Mouse (Mus musculus) gastrocnemius, adult 8-10 months (tissue): ENCODE measurements around the gene Lrrc15. TPM values are rescaled to one million over a fixed set of nuclear protein-coding genes. Genes with fewer than 3 reads are reported as not detected.

Experiments
- DNase-seq, 2 experiments: peaks; one replicate each; pipeline ENCODE4 v3.0.0; 2022; ENCODE audit warnings: low spot score in 2 of 2
- total RNA-seq, 4 experiments: library from RNA; stranded (reverse); gene quantifications; 2 replicates each; pipeline ENCODE4 v1.2.4; 2022

Lrrc15 gene
- total RNA-seq, 4 experiments from 2014 or later: 0.05 to 0.31 (median 0.10) TPM

- no peak for DNase-seq
Measured at GRCm38 (mm10) chr16:30278406-30278805, 4.7 kb downstream of the Lrrc15 start.

- no peak for DNase-seq
Measured at GRCm38 (mm10) chr16:30275558-30276340, 7.3 kb downstream of the Lrrc15 start.

DNA sequence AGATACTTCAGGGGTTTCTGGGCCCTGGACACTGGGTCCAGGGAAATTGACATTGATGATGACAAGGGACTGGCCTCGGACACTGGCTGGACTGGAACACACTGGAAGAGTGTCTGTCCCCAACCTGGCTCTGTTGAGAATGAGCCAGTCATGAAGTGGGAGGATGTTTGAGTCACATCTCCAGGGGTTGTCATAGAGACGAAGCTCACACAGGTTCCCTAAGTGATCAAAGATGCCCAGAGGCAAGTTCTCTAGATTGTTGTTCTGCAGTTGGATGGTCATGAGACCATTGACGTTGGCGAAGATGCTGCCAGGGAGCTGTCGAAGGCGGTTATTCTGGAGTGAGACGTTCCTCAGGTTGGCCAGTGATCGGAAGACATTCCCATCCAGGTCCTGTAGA lies 10.0 kb downstream of the Lrrc15 start:
- no peak for DNase-seq

GRCm38 (mm10) chr16:30271941-30272595 lies 11.0 kb downstream of the Lrrc15 start:
- DNase-seq: no peak

- no peak for DNase-seq
Measured at GRCm38 (mm10) chr16:30271223-30271761, 11.8 kb downstream of the Lrrc15 start.

- no peak for DNase-seq
Measured at GRCm38 (mm10) chr16:30267359-30267758, 15.7 kb downstream of the Lrrc15 start, which contains the start of gene Cpn2. Cpn2 (minus strand) TSS chr16:30267499.

- no peak for DNase-seq
Measured at GRCm38 (mm10) chr16:30266561-30266960, 16.5 kb downstream of the Lrrc15 start.

DNA sequence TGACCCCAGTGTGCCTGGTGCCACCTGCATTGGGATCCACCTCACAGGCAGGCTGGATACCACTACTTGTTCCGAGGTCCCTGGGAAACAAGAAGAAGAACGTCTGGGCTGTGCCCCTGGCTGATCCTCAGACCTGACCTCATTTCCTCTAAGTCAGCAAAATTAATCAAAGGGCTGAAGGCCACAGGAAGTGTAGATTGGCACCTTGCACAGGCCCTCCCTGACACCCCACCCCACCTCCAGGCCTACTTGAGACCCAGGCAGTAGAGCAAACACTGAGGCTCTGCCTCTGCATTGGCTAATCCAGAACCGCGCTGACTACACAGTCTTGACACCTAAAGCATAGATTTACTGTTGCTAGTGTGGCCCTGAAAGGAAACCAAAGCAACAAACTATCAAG lies 17.4 kb downstream of the Lrrc15 start:
- no peak for DNase-seq

DNA sequence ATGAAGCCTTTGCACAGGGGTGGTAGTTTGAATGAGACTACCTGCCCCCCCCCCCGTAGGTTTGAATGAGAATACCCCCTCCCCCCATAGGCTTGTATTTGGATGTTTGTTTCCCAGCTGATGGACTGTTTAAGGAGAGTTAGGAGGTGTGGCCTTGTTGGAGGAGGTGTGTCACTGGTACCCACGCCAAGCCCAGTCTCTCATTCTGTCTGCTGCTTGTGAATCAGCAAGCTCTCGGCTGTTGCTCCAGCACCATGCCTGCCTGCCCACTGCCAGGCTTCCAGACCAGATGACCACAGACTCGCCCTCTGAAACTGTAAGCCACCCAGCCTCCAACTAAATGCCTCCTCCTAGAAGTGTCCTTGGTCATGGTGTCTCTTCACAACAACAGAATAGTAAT lies 19.9 kb downstream of the Lrrc15 start:
- no peak for DNase-seq

DNA sequence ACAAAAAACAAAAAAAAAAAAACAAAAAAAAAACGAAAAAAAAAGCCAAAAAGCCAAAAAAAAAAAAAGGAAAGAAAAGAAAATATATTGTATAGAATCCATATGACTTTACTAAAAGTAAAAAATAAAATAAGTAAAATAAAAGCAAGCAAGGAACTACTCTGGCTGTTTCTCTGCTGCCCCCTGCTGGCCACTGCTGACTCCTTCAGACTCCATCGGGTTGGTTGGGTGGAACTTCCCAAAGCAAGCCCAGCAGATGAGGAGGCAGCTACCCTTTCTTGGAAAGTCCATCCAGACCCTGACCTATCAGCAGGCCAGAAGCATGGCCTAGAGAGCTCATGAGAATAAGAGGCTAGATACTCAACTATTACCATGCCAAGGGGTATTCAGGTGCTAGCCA lies 20.4 kb downstream of the Lrrc15 start:
- DNase-seq: no peak

GRCm38 (mm10) chr16:30262157-30262556 lies 20.9 kb downstream of the Lrrc15 start:
- DNase-seq: no peak

DNA sequence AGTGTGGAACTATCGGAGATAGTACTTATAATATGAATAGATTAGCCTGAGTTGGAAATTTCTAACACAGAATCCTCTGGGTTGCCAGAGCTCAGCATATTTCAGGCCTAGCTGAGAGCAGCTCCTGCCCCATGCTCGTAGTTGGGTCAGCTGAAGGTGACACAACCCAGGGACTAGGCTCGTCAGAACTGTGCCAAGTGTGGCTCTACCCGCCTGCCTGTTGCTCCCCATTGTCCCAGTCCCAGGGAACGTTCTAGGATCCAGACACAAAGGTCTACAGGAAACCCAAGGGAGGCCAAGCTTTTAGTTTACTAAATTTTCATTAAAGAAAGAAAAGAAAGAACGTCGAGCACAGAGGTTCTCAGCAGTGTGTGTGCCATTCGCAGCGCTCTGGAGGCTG lies 21.7 kb downstream of the Lrrc15 start:
- no peak for DNase-seq

DNA sequence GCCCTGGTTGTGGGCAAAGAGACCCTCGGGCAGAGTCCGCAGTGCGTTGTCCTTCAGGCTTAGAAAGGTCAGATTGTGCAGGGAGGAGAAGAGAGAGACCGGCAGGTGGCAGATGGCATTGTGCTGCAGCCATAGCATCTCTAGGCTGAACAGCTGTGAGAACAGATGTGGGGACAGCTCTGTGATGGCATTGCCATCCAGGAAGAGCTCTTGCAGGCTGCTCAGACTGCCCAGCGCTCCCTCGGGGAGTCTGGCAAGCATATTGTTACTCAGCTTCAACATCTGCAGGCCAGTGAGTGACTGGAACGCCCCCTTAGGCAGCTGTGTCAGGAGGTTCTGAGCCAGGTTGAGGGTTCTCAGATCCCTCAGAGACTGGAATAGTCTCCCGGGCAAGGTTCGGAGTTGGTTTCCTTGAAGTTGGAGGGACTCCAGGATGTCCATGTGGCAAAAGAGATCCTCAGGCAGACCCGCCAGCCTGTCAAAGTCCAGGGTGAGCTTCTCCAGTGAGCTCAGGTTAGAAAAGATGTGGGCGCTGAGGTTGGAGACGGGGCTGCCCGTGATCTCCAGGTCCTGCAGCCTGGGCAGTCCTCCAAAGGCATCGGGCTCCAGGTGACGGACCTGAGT lies 22.9 kb downstream of the Lrrc15 start:
- DNase-seq: no peak

DNA sequence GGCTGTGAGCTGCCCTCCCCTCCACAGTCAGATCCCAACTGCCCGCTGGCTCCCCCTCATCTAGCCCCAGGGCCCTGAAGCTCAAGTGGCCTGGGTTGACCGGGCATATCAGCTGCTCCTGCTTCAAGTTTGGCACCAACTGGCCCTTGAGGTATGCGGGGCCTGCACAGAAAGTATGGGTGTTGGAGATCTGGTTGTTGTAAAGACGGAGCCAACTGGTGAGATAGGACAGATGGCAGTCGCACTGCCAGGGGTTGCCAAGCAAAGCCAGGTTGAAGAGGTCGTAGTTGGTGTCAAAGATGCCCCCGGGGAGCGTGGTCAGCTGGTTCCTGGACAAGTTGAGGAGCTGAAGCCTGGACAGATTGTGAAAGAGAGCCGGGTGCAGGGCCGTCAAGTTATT lies 23.6 kb downstream of the Lrrc15 start:
- DNase-seq: no peak

GRCm38 (mm10) chr16:30258441-30258840 lies 24.6 kb downstream of the Lrrc15 start:
- no peak for DNase-seq

DNA sequence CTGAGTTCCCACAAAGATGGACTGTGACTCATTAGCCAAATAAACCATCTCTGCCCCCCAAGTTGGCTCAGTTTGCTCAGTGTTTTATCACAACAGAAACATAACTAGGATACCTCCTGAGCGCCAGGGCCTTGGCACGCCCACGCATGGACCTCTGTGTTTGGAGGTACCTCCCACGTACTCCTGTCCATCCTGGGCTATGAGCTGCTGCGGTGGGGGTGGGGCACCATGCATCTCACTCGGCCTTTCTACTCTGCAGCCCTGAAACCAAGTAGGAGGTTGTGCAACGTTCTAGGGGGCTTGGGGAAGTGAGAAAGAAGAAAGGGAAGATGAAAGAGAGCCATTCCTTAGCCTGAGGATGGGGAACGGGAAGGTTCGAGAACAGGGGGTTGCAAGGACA lies 25.3 kb downstream of the Lrrc15 start:
- no peak for DNase-seq

- DNase-seq: no peak
Measured at GRCm38 (mm10) chr16:30255061-30255460, 28.0 kb downstream of the Lrrc15 start.

DNA sequence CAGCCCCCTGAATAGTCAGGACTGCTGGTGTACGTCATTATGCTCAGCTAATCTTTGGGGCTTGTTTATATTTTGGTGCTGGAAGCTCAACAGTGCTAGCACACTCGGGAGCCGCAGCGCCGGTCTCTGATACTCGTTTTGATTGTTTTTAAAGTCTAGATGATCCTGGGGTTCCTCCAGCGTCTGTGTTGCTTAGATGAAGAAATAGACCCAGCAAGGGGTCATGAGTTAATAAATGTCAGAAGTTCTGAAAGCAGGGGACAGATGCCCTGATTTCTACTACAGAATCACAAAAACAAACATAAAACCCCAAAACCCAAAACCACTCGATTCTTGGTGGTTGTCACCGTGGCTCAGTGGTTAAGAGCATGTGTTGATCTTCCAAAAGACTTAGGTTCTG lies 29.2 kb downstream of the Lrrc15 start:
- no peak for DNase-seq

DNA sequence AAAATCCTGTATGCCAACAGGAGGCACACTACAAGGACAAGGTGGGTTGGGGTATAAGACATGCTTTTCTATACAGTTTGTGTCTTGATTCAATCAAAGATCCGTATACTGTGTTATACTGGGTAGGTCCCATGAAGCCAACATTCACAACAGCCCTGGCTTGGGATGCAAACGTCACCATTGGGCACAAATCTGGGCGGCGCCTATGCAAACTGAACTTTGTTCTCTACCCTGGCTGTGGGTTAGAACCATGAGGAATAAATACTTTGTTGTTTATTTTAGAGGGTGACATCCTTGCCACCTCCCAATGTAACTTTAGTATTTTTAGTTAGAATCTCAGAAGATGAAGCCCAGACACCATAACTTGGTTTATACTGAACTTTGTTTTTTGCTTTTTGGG lies 29.7 kb downstream of the Lrrc15 start:
- no peak for DNase-seq

- DNase-seq: peak; percentile 52 to 67
Measured at GRCm38 (mm10) chr16:30252003-30252418, 31.0 kb downstream of the Lrrc15 start.

DNA sequence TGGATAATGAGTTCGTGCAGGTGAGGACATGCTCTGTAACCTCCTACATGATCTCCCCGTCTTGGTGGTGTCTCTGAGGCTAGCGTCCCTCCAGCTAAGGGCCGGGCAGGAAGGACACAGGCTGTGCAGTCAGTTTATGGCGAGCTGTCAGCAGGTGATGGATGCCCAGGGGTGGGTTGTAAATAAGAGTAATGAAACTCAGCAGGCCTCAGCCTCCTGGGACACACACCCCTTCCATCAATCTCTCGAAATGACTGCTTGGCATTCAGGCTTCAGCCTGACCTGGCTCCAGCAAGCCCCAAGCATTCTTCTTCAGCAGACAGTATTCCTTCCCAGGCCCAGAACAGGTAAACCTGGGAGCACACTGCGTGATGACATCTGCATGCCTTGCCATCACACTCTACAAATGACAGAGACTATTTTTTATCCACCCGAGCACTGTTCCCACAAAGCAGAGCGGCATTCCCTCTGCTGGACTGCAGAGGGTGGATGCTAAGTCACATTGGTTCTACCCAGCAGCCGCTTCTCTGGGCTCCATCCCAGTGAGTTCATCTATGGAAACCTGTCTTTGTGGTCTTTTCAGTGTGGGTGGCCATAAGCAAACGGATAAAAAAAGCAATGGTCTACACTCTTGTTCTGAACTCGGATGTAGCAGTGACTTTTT lies 38.9 kb downstream of the Lrrc15 start:
- no peak for DNase-seq

GRCm38 (mm10) chr16:30241623-30242022 lies 41.4 kb downstream of the Lrrc15 start:
- no peak for DNase-seq
